Mouse (Mus musculus) liver, postnatal 0 days (tissue): ENCODE measurements around the gene Uaca.

Experiments
- CTCF ChIP-seq: sonication (generic); IDR thresholded peaks from 2 replicates; pipeline ENCODE4 v1.5.1; 2016; ENCODE audit warnings: antibody characterized with exemption, low read depth
- EP300 ChIP-seq: IDR thresholded peaks from 2 replicates; pipeline ENCODE4 v1.6.1; 2016; ENCODE audit warnings: antibody characterized with exemption, low read depth, mild to moderate bottlenecking

- TF ChIP-seq CTCF, result no peak
- no peak for TF ChIP-seq EP300
Observed at GRCm38 (mm10) chr9:60746561-60746960, 47.8 kb upstream of the Uaca start.
